Mouse (Mus musculus): ENCODE data around the gene Ckm.

Ckm gene

GRCm38 (mm10) chr7:19432475-19432874, 27.9 kb downstream of the Ckm start:
- no peak for DNase-seq (ENCODE audit: low spot score)

GRCm38 (mm10) chr7:19436276-19436675, 31.7 kb downstream of the Ckm start:
- no peak for DNase-seq (ENCODE audit: low spot score)

DNA sequence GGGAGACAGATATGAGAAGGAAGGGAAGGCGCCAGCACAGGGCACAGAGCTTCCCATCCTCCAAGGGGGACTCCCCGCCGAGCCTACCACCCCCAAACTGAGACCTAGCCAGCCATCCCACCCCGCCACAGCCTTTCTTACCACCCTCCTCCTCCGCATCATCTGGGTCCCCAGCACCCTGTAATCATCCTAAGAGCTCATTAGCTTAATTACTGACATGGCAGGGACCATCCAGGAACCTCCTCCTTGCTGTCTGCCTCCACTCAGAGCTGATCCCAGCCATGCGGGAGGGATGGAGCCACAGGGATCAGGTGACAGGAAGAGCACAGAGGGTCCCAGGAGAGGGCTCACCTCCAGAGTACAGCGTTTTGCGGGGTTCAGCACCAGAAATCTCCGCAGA, 32.5 kb downstream of the Ckm start:
- DNase-seq (ENCODE audit: low spot score) = no peak

DNA sequence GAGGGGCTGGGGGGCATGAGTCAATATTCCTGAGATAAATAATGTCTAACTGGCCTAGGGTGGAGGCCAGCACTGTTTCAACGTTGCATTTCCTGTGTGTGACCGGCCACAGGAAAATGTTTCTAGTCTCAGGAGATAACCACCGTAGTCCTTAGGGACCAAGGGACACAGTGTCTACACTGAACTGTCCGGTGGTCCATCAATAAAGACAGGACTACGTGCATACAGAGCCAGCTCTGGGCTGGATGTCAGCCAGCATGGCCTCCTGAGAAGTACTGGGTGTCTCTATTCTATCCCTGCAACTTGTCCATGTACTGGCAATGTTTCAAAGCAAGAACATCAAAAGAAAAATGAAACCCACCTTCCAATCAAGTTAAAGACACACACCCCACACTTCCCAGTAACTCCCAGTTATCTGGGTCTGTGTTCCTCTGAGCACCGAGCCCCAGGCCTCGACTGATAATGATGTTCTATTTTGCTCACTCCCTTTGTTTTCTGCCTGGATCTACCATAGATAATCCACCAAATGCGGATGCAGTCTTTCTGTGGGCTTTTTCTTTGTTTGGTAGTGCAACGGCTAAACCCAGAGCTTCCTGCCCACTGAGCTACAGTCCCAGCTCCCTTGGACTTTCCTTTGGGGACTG, 37.0 kb downstream of the Ckm start:
- DNase-seq (ENCODE audit: low spot score) = no peak

DNA sequence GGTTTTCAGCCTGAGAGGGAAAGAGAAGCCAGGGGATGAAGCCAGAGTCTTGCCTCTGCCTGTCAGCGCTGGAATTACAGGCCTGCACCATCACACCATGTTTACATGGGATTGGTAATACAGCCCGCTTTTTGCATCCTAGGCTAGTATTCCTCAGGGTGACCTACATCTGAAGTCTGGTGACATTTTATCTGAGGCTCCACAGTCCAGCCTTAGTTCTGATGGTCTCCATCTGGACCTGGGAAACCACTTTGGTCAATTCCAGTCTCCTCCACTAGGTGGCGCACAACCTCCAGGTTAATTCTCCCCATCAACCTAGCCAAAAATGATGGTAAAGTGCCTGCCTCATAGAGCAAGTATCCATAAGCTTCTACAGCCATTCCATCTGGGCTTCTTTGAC, 38.8 kb downstream of the Ckm start:
- DNase-seq (ENCODE audit: low spot score) = peak; percentile 79

DNA sequence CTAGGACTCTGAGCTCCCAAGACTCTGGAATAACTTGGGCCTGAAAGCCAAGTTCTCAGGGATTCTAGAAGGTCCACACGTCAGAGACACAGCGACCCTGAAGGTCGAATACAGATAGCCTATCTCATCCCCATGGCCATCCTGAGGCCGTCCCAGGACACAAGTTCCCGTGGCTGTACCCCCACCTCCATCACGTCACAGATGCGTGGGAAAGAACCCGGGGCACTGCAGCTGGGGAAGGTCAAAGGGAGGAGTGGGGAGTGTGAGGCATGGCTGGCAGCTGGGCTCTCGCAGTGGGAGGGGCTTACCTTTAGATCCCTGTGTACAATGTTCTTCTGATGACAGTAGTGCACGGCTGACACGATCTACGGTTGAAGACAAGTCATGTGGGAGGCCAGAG, 40.2 kb downstream of the Ckm start:
- DNase-seq (ENCODE audit: low spot score) = no peak

GRCm38 (mm10) chr7:19447689-19448088, 43.1 kb downstream of the Ckm start:
- DNase-seq (ENCODE audit: low spot score) = no peak

- DNase-seq (ENCODE audit: low spot score) = no peak
Measured at GRCm38 (mm10) chr7:19449165-19449564, 44.6 kb downstream of the Ckm start.

DNA sequence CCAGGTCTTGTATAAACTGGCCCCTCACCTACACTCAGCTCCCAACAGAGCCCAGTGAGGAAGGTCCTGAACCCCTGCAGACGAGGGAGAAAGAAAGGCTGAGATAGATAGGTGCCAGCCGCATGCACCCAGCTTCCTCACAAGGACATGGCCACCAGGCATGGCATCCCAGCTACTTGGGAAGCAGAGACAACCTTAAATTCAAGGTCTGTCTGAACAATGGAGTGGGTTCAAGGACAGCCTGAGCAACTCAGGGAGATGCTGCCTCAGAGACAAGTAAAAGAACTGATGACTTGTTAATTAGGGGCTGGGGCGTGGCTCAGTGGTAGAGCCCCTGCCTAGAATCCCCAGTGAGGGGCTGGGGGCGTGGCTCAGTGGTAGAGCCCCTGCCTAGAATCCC, 50.6 kb downstream of the Ckm start:
- no peak for DNase-seq (ENCODE audit: low spot score)

- no peak for DNase-seq (ENCODE audit: low spot score)
Measured at GRCm38 (mm10) chr7:19455819-19456495, 51.4 kb downstream of the Ckm start.

DNA sequence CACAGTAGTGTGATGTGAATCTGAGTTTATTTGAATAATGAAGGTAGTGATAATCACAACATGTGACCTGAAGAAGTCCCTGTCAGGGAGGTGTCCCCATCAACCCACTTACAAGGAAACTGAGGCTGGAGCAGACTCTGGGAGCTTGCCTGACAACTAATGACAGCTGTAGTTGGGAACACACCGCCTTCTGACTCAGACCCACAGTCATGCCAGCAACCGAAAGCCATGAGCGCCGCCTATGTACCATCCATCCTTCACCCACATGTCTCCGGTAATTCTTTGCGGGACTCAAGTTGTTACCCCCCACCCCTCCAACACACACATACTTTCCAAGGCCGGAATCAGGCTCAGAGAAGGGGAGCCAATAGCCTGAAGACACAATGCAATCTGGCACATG, 52.1 kb downstream of the Ckm start:
- no peak for DNase-seq (ENCODE audit: low spot score)

DNA sequence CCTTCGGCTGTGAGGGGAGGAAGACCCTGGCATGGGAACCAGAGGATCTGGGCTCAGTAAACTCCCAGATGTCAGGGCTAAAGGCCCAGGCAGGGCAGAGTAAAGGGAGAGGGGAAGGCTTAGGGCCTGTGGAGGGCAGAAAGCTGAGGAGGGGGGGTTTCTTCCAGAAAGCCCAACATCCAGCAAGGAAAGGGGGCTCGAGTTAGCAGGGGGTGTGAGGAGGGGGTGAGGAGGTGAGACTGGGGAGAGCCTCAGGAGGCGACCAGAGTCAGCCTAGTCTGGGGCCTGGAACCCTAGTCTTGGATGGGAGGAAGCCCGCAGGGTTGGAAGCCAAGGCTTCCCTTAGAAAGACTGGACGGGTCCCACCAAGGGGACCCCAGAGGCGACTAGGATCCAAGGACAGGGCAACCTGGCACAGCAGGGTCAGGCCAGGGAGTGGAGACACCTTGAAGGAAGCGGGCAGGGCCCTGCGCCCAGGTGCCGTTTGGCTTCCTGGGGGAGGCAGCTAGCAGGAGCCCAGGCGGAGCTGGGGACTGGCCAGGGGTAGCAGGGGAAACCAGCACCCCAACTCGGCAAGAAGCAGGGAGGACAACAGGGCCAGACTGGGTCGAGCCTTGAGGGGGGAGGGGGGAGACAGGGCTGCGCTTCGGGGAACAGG, 53.0 kb downstream of the Ckm start:
- no peak for DNase-seq (ENCODE audit: low spot score)

GRCm38 (mm10) chr7:19458072-19458486, 53.5 kb downstream of the Ckm start:
- no peak for DNase-seq (ENCODE audit: low spot score)

DNA sequence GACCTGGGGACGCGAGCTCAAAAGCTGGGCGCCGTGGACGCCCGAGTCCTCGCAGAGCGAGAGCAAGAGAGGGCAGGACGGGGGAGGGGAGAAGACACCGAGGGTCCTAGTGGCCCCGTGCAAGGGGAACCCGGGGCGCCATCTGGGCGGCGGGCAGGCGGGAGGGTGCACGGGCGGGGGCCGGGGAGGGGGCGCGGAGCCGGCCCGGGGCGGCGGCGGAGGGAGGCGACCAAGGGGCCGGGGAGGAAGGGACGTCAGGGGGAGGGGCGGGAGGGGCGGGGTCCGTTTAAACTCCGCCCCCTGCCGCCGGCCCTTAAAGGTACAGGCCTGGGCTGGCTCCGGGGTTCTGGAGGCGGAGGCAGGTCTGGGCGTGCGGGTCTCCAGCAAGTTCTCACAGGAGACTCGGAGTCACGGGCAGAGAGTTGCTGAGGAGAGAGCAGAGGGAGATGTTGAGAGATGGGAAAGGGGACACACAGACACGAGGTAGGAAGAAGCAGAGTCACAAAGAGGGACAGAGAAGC, 54.1 kb downstream of the Ckm start, which contains the start of gene Mark4:
TSS of gene Mark4 (minus strand) at position 231 of the 521 bp plus-strand sequence.
- DNase-seq (ENCODE audit: low spot score) = no peak

GRCm38 (mm10) chr7:19459144-19459870, 54.7 kb downstream of the Ckm start:
- no peak for DNase-seq (ENCODE audit: low spot score)

DNA sequence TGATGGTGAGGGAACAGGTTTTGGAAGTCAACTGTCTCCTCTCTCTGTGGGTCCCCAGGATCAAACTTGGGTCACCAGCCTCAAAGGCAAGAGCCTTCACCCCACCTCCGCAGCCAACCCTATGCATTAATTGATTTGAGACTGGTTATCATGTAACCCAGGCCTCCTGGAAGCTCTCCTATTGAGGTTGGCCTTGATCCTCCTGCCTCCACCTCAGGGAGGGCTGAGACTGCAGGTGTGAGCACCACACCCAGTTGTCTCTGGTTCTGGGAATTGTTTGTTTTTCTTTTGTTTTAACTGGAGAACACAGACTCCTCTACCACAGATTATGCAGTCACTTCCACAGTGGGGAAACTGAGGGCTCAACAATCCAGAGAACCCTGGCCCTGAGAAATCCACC, 55.9 kb downstream of the Ckm start:
- DNase-seq (ENCODE audit: low spot score) = no peak

GRCm38 (mm10) chr7:19461488-19461887, 56.9 kb downstream of the Ckm start:
- peak; percentile 73 for DNase-seq (ENCODE audit: low spot score)

DNA sequence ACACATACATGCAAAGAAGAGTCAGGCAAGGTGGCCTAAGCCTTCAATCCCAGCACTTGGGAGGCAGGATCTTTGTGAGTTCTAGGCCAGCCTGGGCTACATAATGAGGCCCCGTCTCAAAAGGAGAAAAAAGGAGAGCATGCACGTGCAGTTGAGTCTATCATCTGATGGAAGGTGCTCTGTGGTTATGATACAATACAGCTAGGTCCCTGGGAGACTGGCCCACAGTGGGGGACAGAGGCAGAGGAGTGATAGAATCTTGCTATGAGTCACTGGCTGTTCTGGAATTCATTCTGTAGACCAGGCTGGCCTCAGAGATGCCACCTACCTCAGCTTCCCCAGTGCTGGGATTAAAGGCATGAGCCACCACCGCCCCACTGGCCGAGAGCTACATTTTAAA, 57.9 kb downstream of the Ckm start:
- DNase-seq (ENCODE audit: low spot score) = no peak

DNA sequence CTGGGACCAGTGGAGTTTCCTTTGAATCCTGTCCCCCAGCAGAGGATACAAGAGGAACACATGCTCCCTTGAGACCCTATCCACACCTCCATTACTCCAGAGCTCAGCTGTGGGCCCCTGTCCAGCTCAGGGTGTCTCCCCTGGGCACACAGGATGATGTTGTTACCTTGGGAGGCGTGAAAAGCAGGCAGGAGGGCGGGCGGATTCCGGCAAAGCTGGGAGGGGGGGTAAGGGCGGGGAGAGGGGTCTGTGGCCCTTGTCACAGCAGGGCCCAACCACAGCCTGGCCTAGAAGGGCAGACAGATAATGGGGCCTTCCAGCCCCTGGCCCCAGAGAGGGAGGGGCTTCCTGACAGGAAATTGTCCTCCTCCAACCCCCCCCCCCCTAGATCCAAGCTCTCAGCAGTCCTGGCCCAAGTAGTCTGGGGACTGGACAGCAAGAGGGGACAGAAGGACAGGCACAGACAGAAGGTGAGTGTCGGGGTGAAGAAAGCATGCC, 58.4 kb downstream of the Ckm start, which contains the start of gene Exoc3l2:
TSS of gene Exoc3l2 (plus strand) at position 448 of the 498 bp plus-strand sequence.
- DNase-seq (ENCODE audit: low spot score) = no peak

- no peak for DNase-seq (ENCODE audit: low spot score)
Measured at GRCm38 (mm10) chr7:19464367-19465307, 60.1 kb downstream of the Ckm start.

DNA sequence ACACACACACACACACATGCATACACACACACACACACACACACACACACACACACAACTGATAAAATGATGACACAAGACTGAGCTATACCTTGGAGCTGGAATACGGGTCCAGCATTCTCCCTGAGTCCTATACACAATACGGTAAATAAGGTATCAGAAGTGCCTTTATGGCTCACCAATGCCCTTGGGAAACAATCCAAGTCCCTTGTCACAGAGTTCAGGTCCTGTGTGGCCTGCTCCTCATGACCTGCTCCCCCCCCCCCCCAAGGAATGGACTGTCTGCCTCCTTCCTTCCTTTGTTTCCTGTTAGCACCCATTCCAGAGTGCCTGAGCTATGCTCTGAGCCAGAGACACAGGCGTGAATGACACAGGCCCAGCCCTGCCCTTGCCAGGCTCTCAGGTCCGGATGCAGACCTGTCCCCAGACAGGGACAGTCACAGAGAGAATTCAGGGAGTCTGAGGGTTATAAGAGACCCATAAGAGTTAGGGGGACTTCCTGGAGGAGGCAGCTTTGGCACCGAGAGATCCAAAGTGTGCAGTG, 62.1 kb downstream of the Ckm start:
- DNase-seq (ENCODE audit: low spot score) = no peak
